Mouse (Mus musculus): ENCODE results near the gene Vps45. TPM values are rescaled to one million over a fixed set of nuclear protein-coding genes. Genes with fewer than 3 reads are reported as not detected.
"Not testable (repeated sequence)": the region's sequence is repeated elsewhere in the genome, so short reads cannot be mapped to it uniquely, and the experiment has no call there.

Gene Vps45
- total RNA-seq, 2 experiments from 2014 or later = 15.0 to 22.7 TPM

DNA sequence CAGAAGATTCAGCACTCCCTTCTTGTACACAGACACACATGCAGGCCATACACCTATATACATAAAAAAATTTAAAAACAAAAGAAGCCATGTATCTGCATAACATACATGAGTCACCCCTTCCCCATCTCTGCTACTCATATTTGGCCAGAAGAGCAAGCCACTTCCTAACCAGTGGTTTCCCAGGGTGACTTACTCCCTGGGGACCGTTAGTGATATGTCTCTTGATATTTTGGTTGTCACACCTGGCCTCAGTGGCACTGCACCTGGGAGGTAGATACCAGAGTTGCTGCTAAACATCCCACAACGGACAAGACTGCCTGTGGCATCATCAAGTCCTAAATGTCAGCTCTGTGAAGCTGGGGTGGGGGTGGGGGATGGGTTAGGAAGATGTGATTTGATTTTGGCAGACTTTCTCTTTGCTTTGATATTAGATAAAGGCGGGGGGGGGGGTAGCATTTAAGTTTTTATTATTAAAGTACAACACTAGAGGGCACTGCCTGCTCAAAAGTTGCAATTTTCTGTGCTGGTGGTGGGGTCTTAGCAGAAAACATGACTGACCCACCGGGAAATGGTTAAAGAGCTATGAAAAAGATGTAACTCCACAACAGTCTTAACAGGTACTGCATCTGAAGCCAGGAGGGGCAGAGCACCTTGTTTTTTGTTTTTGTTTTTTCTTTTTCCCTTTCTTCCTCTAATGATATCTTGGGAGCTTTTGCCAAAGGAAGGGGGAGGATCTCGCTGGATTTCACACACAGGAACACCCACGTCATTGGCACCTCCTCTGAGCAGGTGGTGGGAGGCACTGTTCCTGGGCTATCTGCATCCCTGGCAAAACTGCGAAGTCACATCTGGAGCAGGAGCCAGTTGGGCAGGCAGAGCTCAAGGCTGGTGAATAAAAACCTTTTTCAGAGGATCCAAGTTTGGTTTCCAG lies 92.5 kb downstream of the Vps45 start:
- H3K4me3 ChIP-seq = peak overlapping the region; percentile 48
- intact Hi-C loops (cut with DNase I) = loop anchor here (1.0 to 5.0 kb wide), 3 partner anchors 27 to 182 kb away; no protein-coding TSS in a partner anchor
- DNase-seq = no peak
- TF ChIP-seq CTCF (IDR thresholded peaks at IDR 0.05) = peak; percentile 71
- 0 out of 2 replicates have a peak overlapping the region, but pooled peaks have one; percentile 12 for H3K27ac ChIP-seq

DNA sequence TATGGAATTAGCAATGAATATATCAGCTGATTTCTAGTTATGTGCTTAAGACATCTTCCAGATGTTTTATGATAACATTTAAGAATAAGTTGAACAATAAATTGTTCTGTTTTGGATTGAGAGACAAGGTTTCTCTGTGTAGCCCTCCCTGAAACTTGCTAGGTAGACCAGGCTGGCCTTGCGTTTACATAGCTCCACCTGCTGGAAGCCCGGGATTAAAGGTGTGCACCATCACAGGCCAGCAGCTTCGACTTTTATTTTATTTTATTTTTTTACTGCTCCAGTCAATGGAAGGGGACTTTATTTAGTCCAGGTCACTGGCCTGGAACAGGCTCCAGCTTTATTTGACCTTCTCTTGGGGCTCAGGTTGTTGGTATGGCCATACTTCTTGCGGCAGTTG lies 94.6 kb downstream of the Vps45 start:
- intact Hi-C loops (cut with DNase I) = loop anchor here (2.0 to 5.0 kb wide), 2 partner anchors 25 to 101 kb away; no protein-coding TSS in a partner anchor
- Histone ChIP-seq H3K4me3 (no peak overlapping the region), H3K27ac (no peak overlapping the region)
- TF ChIP-seq CTCF (IDR thresholded peaks at IDR 0.05) = peak; percentile 67
- DNase-seq = peak; percentile 44

DNA sequence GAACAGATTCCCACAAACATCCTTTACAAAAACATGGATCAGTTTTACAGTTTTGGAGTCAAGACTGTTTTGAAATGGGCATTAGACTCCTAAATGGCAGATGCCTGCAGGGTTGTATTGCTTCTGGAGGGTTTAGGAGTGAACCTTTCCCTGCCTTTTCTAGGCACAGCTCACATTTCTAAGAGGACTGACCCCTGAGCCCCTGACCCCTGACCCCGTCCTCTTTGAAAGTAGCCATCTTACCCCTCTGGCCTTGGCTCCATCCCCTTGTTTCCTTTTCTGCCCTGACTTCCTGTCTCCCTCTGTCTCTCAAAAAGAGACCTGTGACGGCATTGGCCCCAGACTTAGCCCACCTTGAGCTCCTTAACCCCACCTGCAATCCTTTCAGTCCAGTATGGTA lies 95.0 kb downstream of the Vps45 start:
- intact Hi-C loops (cut with DNase I) = loop anchor here (5.0 kb wide), 1 partner anchor 101 kb away; no protein-coding TSS in a partner anchor
- DNase-seq = no peak
- Histone ChIP-seq H3K27ac (no peak overlapping the region), H3K4me3 (no peak overlapping the region)
- TF ChIP-seq CTCF (IDR thresholded peaks at IDR 0.05) = no peak

DNA sequence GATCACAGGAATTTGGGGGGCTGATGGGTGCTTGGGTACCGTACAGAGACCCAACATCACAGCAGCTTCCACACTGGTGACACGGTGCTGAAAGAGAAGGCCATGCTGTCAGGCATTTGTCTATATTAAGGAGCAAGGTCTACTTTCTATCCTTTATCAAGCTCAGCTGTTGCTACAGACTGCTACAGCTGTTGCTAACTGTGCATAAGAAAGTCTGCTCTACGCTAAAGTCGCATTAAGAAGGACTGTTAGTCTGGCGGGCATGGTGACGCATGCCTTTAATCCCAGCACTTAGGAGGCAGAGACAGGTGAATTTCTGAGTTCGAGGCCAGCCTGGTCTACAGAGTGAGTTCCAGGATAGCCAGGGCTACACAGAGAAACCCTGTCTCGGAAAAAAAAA lies 96.1 kb downstream of the Vps45 start:
- H3K27ac ChIP-seq, DNase-seq, H3K4me3 ChIP-seq: not testable (repeated sequence)
- intact Hi-C loops (cut with DNase I) = loop anchor here (5.0 kb wide), 1 partner anchor 100 kb away; no protein-coding TSS in a partner anchor

DNA sequence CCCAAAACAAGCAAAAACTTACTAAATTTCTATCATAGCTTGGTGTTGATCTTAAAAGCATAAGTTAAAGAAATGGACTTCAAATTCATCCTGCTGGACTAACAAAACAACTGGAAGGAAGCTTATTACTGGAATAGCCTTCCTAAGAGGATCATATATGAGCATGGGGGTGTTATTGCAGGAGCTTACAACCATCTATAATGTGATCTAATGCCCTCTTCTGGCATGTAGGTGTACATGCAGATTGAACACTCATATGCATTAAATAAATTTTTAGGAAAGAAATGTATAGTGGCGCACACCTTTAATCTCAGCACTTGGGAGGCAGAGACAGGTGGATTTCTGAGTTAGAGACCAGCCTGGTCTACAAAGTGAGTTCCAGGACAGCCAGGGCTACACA lies 98.5 kb downstream of the Vps45 start:
- TF ChIP-seq CTCF (IDR thresholded peaks at IDR 0.05) = peak; percentile 32
- H3K4me3 ChIP-seq = no peak overlapping the region
- no peak for DNase-seq
- no peak overlapping the region for H3K27ac ChIP-seq
- intact Hi-C loops (cut with DNase I) = loop anchor here (5.0 kb wide), 1 partner anchor 98 kb away; no protein-coding TSS in a partner anchor

DNA sequence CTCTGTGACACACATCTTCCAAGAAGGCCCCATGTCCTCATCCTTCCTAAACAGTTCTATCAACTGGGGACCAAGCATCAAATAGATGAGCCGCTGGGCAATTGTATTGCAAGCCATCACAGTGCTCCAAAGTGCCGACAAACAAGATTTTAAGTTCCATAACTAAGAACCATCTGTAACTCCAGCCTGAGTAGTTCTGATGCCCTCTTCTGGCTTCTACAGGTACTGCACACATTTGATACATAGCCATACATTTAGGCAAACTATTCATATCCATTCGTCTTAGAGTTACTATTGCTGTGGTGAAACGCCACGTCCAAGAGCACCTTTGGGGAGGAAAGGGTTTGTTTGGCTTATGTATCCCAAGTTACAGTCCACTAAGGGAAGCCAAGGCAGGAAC lies 99.2 kb downstream of the Vps45 start:
- intact Hi-C loops (cut with DNase I) = no loop called here
- H3K4me3 ChIP-seq = no peak overlapping the region
- TF ChIP-seq CTCF (IDR thresholded peaks at IDR 0.05) = peak; percentile 61
- no peak for DNase-seq
- H3K27ac ChIP-seq = no peak overlapping the region

DNA sequence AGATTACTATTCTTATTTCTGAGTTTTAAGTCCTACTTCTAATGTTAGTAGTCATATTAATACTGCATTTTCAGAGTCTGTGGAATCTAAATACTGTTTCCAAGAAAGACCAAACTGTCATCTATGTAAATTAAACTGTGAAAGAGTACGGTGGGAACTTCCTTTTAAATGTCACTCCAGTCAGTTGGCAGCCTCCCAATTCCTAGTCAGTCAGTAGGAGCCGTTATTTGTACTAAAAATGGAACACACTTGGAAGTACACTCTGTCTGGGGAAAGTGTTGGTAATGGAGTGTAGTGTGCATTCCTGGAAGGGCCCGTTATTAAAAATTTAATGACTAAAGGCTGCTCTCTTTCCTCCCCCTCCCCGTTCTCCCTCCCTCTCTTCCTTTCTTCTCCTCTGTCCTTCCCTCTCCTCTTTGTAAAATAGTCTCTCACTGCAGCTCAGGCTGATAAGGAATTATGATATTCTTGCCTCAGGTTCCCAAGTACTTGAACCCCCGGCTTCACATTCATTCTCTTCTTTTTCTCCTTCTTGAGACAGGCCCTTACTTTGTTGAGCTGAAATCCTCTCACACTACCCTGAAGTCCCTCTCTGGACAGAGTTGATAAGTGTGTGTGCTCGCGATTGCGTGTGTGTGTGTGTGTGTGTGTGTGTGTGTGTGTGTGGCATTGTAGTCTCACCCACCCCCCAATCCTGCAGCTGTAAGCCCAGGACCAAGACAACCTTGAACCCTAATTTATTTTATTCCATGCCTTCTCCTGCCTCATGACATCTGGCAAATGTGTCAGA lies 100.7 kb downstream of the Vps45 start:
- Histone ChIP-seq H3K4me3 (no peak overlapping the region), H3K27ac (peak overlapping the region; percentile 72)
- intact Hi-C loops (cut with DNase I) = no loop called here
- no peak for TF ChIP-seq CTCF (IDR thresholded peaks at IDR 0.05)
- DNase-seq = peak; percentile 50

DNA sequence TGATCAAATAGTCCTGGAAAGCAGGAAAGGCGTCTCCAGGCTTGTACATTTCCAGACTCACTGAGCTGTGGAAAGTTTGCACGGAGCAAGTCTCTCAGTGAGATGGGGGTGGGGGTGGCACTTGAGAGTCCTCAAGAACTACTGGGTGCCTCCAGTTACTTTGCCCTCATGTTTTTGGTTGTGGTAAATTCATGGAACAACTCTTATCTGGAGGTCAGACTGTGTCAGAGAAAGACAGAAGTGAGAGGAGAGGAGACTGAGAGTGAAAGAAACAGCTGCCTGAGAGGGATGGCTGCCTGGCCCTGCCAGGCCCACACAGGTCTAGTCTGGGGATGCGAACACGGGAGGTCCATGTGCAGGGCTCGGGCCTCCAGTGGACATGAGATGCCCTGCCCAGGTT lies 102.9 kb downstream of the Vps45 start:
- TF ChIP-seq CTCF (IDR thresholded peaks at IDR 0.05) = no peak
- DNase-seq = no peak
- intact Hi-C loops (cut with DNase I) = no loop called here
- H3K4me3 ChIP-seq = no peak overlapping the region
- no peak overlapping the region for H3K27ac ChIP-seq

DNA sequence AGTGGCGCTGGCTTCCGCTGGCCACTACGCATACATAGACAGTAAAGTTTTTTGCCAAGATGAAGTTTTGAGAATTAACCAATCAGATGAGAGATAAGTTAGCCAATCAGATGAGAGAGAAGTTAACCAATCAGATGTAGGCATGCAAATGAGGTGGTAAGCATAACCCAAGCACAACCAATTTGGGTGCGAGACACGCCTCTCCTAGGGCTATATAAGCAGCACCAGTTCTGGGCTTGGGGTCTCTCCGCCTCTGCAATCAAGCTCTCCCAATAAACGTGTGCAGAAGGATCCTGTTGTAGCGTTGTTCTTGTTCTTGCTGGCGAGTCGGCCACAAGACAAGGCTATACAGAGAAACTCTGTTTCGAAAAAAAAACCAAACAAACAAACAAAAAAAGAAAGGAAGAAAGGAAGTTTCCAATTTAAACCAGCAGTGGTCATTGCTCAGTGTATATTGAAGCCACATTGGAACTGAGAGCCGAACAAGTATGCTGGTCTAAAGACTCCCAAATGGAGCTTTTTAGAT lies 103.6 kb downstream of the Vps45 start:
- not testable (repeated sequence) for H3K4me3 ChIP-seq, H3K27ac ChIP-seq, DNase-seq
- intact Hi-C loops (cut with DNase I) = loop anchor here (5.0 kb wide), 1 partner anchor 72 kb away; the partner anchor contains the start of gene Ciart

DNA sequence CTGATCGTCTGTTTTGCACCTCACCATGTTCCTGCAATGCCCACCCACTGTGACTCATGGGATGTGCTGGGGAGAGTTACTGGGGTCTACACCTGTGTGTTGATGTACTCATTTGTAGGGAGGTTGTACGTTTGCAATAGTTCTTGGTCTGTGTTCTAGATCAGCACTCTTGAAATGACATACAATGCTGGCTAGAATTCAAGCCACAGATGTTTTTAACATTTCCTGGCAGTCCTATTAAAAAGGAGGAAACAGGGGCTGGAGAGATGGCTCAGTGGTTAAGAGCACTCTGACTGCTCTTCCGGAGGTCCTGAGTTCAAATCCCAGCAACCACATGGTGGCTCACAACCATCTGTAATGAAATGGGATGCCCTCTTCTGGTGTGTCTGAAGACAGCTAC lies 104.7 kb downstream of the Vps45 start:
- peak overlapping the region; percentile 56; the same call in 1 of the 2 replicates for H3K27ac ChIP-seq
- no peak overlapping the region for H3K4me3 ChIP-seq
- no peak for TF ChIP-seq CTCF (IDR thresholded peaks at IDR 0.05)
- no peak for DNase-seq
- intact Hi-C loops (cut with DNase I) = loop anchor here (5.0 kb wide), 1 partner anchor 71 kb away; the partner anchor contains the start of gene Ciart

DNA sequence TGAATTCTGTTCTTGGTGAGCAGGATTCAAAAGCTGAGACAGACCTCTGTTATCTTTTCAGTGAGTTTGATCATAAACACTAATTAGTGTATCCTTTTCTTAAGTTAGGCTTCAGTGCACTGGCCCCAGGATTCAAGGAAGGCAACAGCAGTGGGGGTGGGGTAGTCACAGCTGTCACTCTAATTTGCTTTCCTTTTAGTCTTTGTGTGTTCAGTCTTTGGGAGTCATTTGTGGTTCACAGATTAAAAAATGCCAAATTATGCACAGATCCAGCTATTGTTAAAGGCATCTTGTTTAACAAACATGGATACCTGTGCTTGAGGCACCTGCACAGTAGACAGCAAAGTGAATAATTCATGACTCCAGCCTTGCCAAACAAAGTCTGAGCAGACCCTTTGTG lies 105.2 kb downstream of the Vps45 start:
- no peak for TF ChIP-seq CTCF (IDR thresholded peaks at IDR 0.05)
- Histone ChIP-seq H3K4me3 (no peak overlapping the region), H3K27ac (peak overlapping the region; percentile 56; the same call in 1 of the 2 replicates)
- intact Hi-C loops (cut with DNase I) = loop anchor here (5.0 kb wide), 1 partner anchor 71 kb away; the partner anchor contains the start of gene Ciart
- DNase-seq = no peak

DNA sequence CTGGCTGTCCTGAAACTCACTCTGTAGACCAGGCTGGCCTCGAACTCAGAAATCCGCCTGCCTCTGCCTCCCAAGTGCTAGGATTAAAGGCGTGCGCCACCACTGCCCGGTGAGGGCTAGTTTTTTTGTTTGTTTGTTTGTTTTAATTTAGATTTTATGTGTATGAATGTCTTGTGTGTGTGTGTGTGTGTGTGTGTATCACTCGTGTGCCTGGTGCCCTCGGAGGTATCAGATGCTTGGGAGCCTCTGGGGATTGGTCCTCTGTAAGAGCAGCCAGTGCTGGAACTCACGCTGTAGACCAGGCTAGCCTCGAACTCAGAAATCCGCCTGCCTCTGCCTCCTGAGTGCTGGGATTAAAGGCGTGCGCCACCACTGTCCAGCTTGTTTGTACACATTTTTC lies 106.7 kb downstream of the Vps45 start:
- intact Hi-C loops (cut with DNase I) = loop anchor here (2.0 to 5.0 kb wide), 2 partner anchors 23 to 69 kb away; partner anchors contain the start of genes Anp32e and Ciart
- Histone ChIP-seq H3K27ac (peak overlapping the region; percentile 99), H3K4me3 (peak overlapping the region; percentile 78)
- DNase-seq = not testable (repeated sequence)
